Mouse (Mus musculus) thymus, postnatal 4 days (tissue): Measurements from ENCODE around the gene Megf11.

Source experiments
- DNase-seq: peaks from one replicate; pipeline ENCODE4 v3.0.0; 2021

The Megf11 gene

DNA sequence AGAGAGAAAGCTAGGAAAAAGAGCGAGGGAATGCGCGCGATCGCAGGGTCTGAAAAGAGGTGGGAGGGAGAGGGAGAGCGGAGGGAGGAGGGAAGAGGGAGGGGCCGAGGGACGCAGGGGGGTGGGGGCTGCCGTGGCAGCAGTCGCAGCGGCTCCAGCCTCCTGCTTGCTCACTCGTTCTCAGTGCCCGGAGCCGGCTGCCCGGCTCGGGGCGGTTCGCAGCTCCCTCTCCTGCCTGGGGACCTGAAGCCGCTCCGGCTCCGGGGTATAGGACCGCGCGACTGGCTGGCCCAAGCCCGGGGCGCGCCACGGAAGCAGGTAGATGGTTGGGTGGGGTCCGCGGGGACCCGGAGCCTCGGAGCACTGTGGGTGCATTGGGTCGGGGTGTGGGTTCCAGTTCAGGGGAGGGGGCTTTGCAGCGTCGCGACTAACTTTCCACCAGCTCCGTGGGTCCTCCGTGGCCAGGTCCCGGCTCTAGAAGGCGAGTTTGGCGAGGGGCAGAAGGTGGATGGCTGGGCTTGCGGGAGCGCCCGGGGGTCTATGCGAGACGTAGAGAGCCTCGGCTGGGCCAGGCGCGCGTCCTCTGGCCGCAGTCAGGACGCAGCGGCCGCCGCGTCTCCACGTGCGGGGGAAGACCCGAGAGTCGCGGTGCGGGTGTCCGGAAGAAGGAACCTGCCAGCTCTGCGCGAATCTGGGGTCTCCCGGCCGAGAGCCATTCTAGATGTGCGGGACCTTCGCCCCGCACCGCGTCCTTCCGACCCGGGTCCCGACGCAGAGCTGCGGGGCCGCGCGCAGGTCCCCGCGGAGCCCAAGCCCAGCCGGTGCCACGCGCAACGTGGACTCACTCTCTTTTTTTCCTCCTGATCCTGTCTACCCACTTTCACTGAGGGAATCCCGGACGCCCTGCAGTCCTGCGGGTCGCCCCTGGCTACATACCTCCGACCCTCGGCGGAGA lies at the start of gene Megf11:
TSS of gene Megf11 (plus strand) at position 116 of the 955 bp plus-strand sequence.
- peak; percentile 40 for DNase-seq

DNA sequence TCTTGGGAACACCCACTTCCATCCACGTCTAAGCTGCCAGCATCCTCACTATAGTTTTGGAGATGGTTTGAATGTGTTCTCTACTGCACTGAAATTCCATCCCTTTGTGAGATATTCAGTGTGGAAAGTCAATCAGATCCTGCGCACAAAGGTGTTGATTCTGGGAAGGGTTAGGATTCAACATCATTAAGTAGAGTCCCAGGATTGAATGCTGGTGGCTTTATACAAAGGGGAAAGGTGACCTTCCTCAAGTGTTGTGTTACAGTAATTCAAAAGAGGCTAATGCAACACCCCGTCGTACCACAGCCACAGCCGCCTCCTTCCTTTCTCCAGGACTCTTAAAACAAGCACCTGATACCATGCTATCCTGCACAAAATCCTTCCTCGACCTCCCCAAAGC lies 49.6 kb upstream of the Megf11 start:
- no peak for DNase-seq

DNA sequence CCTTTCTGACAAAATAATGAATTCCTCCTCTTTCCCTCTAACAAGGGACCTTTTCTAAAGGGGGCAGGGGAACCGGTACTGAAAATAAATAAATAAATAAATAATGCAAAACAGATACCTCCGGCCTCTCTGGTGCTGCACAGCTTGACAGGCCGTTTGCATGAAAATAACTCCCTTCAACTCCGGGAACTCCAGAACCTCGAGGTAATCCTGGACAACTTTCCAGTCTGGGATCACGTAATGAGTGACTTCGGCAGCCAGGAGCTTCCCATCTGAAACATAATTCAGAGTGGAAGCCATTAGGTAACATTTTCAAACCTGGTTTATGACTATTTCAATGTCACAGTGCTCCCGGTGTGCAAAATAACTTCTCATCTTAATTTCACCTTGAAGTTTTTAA lies 46.1 kb upstream of the Megf11 start:
- DNase-seq, result no peak

DNA sequence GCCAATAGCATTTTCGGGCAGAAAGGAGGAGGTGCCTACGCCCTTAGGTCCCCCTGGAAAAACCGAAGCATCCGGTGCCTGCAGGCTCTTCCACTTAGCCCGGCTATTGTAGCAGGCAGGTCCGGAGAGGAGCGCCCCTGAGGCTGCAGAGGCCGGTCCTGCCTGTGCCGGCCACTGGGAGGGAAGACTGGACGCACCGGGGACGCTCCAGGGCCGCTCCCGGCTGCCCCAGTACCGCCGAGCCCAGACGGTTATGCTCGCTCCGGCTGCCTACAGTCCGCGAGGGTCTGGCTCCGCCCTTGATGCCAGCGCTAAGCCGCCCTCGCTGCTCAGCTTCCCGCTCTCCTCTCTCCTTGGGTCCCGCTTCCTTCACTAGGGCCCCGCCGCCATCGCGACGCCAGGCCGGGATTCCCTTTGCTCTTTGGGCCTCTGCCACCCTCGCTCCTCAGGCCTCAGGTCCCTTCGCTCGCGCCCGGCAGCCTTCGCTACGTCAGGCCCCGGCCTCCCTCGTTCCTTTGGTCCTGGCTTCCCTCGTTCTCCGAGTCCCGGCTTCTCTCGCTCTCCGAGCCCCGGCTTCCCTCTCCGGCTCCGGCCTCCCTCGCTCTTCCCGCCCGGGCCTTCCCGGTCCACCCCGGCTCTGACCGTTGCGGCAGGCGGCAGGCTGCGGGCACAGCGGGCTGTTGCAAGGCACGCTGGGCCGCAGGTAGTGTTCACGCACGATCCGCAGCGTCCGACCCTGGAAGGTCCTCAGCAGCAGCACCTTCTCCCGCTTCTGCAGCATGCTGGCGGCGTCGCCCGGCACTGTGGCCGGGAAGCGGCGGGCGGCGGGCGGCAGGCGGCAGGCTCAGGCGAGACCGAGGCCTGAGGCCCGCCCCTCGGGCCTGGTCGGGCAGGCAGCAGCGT lies 44.8 kb upstream of the Megf11 start:
- peak; percentile 79 for DNase-seq

DNA sequence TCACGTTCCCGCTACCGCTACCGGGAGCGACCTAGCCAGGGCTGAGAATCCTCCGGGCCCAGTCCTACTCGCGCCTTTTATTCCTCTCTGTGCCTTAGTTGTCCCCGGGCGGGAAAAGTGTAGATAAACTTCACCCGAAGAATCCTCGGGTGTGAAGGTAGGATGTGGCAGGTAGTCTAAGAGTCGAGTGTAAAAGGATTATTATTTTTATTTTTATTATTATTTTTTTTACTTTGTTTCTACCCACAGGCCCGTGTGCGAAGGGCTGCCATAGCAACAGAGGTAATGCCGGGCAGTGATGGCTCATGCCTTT lies 44.2 kb upstream of the Megf11 start, which contains the start of gene Dis3l:
TSS of gene Dis3l (minus strand) at position 35 of the 313 bp plus-strand sequence.
- no peak for DNase-seq

DNA sequence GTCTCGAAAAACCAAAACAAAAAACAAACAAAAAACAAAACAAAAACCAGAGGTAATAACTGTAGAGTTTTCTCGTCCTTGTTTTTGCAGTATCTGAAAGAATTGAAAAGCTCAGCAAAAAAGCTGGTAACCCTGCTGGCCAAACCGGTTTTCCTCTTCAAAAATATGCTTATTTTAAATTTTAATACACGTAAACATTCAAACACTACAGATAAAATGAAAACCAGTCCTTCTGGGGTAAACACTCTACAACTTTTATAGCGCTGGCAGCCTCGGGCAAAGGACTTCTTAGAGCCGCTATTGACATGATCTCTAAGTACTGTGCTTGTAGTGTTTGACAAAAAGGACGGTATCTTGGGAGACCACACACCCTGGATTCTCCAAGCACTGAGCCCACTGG lies 43.8 kb upstream of the Megf11 start:
- DNase-seq, result no peak

DNA sequence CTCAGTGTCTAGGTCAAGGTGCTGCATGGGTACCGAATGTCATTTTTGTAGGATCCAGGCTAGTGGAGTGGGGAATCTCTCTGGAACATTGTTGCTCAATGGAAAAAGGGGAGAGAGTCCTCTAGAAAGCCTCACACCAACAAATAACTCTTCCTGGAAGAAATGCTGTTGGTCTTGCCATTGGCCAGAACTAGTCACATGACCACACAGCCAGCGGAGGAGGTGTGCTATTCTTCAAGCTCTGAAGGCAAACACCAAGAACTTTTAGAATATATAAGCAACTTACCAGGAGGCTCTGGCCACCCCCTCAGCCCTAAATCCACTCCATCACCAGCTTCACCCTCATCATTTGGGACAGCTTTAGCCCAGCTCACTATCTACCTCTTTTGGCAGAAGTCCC lies 41.8 kb upstream of the Megf11 start:
- no peak for DNase-seq

DNA sequence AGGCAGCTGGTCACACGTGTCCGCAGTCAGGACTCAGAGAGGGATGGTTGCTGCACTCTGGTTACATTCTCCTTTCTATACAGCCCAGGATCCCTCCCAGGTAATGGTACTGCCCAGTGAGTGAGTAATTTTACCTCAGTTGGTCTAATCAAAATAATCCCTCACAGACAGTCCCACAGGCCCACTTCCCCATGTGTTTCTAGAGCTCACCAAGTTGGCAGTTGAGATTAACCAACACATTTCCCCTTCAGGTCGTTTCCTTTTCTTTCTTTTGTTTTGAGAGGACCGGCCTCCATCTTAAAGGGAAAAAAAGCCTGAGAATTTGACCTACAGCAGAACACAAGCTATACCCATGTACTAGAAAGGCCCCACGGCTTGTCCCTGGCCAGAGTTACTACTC lies 39.5 kb upstream of the Megf11 start:
- DNase-seq, result no peak

DNA sequence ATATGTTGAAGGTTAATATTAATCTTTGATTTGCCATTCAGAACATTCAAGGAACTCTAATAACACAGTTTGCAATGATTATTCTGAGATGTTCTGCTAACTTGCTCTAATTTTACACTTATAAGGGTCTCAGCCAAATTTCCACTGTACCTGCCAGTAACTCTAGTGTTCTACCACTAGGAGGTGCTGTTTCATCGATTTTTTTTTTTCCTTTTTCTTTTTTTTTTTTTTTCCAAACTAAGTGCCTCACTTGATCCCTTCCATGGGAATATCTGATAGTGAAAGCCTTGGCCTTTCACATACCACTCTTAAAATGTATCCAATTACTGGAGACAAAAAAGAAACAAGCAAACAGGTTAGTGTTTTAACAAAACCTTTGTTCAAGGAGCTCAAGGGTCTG lies 38.0 kb upstream of the Megf11 start:
- DNase-seq, result no peak

DNA sequence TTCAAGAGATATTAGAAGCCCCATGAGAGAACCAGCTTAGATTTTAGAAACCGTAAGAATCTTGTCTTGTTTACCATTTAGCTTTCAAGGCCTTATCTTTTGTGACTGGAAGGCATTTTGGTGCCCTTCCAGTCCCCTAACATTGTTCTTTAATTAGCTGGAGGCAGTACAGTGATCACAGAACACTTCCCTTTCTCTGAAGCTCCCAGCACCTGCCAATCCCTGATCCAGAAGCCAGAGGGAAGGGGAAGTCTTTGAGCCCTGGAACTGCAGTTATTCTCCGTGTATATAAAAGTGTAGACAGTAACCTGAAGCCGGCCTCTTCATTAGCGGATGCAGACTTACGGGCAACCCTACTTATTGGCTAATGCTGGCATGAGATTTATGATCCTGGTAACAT lies 35.9 kb upstream of the Megf11 start:
- no peak for DNase-seq

DNA sequence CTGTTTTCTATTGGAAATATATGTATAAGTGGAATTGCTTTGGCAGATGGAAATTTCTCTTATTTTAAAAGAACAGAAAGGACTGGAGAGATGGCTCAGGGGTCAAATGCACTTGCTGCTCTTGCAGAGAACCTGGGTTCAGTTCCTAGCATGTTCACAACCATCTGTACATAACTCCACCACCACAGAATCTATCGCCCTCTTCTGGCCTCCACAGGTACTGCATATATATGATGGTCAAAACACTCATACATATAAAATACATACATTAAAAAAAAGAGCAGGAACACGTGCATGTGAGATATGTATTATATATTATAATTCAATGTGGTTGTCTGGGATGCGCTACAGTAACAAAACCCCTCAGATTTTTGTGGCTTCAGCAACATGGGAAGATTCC lies 34.2 kb upstream of the Megf11 start:
- DNase-seq, result peak; percentile 47

DNA sequence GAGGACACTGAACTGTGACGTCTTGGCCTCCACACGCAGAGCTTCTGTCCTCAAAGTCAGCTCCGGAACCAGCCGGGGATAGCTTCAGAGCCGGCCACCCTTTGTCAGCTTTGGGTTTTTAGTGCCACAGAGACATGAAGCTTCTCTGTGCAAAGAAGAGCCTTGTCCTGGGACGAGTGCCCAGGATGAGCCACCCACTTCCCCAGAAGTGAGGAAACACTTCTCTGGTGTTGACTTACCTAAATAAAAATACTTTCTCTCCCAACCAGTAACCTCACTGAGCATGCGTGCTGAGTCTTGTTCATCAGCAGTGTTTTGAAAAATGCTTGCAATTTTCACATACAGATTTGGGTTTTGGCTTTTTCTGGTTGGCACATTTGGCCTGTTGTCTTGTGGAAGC lies 29.8 kb upstream of the Megf11 start:
- no peak for DNase-seq

DNA sequence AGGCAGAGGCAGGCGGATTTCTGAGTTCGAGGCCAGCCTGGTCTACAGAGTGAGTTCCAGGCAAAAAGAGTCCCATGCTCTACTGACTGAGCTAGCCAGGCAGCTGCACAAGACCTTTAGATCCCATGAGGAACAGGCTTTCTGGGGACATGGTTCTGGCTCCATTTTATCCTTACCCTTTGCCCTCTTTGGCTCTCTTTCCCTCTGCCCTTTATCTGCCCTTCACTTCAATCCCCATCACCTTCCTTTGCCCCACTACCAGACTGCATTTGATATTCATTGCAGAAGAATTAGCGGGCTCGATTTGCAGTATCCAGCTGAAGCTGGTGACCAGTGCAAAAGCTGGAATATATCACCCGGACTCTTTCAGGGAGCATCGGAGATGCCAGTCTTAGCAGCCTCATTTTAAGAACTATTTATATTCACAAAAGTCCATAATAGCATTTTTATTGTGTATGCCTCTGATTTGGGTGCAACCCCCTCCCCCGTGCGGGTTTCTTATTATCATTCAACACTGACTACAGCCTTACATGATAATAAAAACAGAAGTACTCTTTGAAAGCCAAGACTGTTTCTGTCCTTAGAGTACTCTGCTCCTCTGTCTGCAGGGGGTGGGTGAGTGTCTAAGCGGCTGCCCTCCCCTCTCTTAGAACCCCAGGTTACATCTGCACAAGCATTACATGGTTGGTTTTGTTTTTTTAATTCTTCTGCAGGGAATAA lies 24.0 kb upstream of the Megf11 start:
- no peak for DNase-seq

DNA sequence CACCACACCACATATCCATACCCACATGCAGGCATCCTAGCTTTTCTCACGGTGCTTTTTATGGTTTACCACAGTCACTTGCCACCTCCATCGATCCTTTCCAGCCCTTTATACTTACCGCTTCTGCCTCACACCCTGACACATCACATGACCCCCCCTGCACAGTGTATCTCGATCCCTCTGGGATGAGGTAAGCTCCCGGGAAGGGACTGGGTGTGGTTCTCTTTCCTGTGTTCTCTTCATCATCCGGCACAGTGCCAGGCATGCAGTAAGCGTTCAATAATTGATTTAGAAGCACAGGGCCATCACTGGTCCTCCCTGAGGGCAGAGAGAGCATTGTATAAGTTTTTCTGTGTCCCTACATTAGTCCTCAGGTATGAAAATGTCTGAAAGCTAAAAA lies 15.6 kb upstream of the Megf11 start:
- DNase-seq, result no peak

DNA sequence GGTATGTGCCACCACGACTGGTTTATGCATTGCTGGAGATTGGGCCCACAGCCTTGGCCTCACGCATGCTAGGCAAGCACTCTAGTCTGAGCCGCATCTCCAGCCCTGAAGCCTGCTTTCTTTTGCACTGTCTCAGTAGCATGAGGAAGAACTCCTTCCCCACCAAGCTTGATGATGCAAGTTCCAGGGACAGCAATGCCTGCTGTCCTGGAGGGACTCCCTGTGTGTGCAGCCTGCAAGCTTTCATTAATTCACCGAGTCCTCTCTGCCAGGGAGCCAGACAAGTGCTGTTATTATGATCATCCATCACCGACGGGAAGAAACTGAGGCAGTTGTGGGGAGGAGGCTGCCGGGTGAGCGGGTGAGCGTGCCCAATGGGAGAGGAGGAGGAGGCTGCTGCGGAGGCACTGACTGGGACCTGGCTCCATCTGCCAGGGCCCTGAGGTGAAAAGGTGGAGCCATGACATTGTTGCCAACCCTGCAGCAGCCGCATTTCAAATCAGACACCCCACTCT lies 14.1 kb upstream of the Megf11 start:
- no peak for DNase-seq

DNA sequence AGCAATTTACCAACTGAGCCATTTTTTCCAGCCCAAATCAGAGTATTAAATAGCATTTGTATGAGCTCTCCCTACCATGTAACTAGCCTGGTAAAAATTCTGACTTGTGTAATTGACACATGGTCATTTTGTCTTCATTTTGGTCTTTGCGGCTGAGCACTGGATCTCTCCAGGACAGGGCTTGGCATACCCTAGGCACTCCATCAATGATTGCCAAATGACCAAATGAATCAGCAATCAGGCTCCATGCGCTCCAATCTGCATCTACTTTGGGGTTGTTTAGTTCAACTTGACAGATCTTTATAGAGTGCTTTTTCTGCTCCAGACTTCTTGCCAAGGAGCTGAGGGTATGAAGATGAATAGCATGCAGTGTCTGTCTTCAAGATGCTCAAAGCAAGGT lies 9.0 kb upstream of the Megf11 start:
- no peak for DNase-seq

DNA sequence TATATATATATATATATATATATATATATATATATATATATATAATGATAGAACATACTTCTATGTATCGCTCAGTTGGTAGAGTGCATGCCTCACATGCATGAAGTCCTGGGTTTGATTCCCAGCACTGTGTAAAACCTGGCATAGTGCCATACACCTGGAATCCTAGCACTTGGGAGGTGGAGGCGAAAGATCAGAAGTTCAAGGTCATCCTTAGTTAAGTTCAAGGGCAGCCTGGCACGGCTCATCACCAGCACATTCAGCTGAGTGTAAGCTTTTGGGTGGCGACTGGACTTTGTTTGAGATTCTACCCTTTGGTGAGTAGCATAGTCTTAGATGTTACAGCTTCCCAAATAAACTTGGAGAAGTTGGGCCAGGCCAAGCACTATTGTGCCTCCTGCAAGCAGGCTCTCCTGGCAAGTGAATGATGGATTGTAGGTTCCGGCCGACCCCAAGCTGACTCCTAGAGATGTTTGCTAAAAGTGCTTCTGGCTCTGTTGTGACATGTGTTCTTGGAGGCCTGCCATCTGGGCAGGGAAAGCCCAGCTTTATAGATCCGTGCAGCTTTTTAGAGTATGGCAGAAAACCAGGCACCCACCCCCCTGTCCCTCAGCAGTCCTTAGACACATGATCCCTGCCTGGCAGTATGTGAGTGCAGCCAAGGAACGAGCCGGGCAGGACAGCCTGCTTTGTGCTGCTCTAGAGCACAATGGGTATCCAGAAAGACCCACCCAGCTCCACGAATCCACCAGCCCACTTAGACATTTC lies 2.2 kb upstream of the Megf11 start:
- DNase-seq, result no peak

DNA sequence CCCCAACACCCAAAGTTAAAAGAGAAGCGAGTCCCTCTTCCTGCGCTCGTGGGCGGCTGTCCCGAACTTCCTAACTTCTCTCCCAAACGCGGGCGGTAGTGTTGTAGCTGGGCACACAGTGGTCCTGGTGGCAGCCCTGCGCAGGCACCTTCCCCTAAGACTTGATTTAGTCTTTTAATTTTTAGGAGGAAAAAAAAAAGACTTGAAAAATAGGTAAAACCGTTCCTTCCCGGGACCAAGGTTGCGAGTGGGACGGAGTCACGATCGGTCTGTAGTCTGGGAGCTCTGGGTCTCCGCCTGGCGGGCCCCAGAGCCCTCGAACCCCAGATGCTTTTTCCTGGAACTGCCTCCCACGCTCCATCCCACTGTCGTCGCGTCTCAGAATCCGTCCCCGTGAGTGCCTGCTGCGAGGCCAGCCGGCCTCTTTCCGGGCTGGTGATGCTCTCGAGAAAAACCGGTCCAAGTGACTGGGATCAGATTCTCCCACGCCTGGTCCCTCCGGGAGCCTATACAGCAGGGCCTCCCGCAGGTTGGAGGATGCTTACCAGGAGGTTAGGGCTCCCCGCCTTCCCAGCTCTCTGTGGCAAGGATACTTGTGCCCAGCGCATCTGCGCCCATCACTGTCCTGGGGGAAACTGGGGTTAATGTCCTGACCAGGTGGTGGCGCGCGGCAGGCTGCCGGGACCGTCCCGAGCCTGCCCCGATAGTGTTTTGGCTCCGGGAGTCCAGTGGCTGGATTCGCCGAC lies 1.2 kb downstream of the Megf11 start:
- DNase-seq, result no peak

DNA sequence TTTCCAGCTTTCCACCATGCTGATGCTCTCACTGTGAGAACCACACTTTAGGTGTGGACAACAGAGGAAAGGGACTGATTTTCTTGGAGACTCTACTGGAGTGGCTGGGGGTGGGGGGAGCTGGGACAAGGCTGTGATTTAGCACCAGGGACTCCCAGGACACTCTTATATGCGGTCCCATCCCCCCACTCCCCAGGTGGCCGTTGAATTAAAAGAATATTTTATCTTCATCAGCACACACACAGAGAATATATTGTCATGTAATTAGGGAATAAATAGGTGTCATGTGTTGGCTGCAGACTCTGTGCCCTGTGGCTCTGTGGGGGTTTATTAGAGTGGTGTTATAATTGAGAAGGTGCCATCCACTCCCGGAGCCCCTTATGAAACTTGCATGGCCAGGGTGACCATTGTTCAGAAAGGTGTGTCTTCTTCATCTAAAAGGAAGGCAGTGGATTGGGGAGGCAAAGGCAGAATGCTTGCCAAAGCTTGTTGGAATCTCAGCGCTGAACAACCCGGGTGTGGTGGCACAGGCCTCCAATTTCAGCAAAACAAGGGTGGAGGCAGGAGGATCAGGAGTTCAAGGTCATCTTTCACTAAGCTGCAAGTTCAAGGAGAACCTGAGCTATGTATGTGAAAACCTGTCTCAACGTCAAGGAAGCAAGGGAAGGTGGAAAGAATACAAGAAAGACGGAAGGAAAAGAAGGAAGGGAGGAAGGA lies 4.3 kb downstream of the Megf11 start:
- DNase-seq, result no peak

DNA sequence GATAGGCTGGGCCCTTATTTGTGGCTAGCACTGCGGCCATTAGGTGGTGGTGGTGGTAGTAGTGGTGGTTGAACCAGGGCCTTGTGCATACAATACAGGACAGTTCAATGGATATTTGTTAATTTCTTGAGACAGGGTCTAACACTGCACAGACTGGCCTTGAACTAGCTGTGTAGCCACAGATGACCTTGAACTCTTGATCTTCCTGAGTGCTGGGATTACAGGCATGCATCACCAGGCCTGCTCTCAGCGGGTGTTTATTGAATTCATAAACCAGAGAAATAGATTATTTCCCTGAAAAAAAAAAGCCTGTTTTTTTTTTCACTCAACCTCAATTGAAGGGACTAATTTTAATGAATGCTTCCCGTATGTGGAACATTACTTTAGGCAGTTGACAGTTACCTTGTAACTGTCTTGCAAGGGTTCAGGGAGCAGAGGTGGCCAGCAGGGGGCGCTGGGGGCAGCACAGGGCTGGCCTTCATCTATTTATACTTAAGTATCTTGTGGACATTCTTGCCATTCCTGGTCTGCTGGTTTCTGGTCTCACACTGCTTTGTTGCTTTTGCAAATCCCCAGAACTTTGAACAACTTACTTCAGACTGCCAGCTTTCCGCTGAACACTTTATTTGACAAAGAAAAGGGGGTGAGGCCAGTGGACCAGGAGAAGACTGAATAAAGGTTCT lies 8.6 kb downstream of the Megf11 start:
- peak; percentile 88 for DNase-seq
